Mouse (Mus musculus): ENCODE measurements at regions not wholly inside any gene's neighbourhood (a gene's known extent, or its start where the extent isn't known, plus 50 kb on each side); places are given as distances from the start of the nearest gene placed in this dataset.
A peak's percentile ranks its signal among the peaks of the same experiment; 100 is the strongest.

DNA sequence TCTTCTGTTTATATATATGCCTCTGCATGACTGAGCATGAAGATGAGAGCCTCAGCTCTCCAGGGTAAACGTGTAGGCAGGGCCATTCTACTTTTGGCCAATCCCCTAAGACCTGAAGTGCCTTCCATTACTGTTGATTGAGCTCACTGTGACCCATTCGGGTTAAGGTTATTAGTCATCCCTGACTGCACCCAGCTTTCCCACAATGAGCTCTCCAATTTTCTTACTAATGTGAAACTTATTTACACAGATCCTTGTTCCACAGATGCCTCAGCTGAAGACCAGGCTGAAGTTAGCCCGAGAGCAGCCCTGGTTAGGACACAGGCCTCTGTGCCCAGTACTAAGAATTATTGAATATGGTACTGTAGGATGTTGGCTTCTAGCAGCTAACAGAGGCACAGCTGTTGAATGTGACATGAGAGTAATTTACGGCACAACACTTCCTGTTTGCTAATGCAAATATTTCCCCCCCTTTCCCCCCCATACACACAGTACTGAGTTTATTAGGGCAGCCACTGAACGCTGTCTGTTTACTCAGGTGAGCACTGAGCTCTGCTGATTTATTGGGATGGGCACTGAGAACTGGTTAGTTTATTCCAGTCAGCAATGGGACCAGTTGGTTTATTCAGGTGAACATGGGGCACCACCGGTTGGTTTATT is 141.2 kb upstream of the Dcn start:
- Histone ChIP-seq H3K27me3 (ENCODE audit: control insufficient read depth, insufficient read depth, low read length) (no peaks in the 10 kb centered on the region), H3K9ac (ENCODE audit: low read length) (no peak overlapping the region), H3K4me3 (ENCODE audit: low read depth, low read length) (no peak overlapping the region), H3K36me3 (ENCODE audit: control insufficient read depth, insufficient read depth, low read length) (no peaks in the 10 kb centered on the region), H3K4me2 (no peak overlapping the region), H3K4me1 (ENCODE audit: control insufficient read depth, insufficient read depth, low read length) (no peaks in the 10 kb centered on the region), H3K9me3 (ENCODE audit: control insufficient read depth, low read length) (no peaks in the 10 kb centered on the region), H3K27ac (ENCODE audit: low read depth, low read length) (no peak overlapping the region)
- DNase-seq (ENCODE audit: low spot score, missing footprints) (no peak), ATAC-seq (ENCODE audit: low FRiP score) (peak; percentile 73; the same call in 1 of the 2 replicates)
- WGBS = 61% methylated on average over 6 of the region's 6 CpGs

DNA sequence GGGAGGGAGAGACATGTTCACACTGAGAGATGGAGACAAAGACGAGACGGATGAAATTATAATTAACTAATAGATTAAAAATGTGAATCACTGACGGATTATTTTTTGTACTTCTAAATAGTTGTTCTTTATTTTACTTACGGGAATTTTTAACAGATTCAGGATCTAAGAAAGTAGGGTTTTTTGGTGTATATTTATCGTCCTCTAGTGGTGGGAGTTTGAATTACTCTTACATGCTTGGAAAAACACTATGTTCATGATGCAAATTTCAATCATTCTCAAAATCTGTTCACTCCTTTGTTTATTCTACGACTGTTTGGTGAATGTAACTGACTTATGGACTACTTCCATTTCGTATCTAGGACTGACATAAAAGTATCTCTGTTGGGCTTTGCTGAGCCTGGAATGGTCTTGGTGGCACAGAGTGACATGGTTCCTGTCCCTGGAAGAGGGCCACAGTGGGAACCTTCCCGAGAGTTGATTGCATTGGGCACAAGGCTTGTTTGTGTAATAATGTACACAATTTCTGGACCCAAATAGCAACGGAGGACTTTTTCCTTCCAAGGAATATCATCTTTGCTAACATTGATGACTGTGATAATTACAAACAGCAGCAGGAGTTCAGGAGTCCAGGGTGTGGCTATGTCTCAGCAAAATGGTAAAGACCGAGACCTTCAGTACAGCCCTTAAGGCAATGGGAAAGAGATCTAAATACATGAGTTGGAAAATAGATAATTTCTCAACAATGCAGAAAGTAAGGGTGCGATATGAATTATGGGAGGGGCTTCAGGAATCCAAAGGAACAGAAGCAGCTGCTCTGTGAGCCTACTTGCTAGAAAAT is 139.3 kb upstream of the Dcn start:
- no peak overlapping the region for H3K4me3 ChIP-seq (ENCODE audit: low read depth, low read length)
- H3K36me3 ChIP-seq (ENCODE audit: control insufficient read depth, insufficient read depth, low read length) = no peaks in the 10 kb centered on the region
- no peaks in the 10 kb centered on the region for H3K4me1 ChIP-seq (ENCODE audit: control insufficient read depth, insufficient read depth, low read length)
- no peak overlapping the region for H3K27ac ChIP-seq (ENCODE audit: low read depth, low read length)
- no peaks in the 10 kb centered on the region for H3K27me3 ChIP-seq (ENCODE audit: control insufficient read depth, insufficient read depth, low read length)
- ATAC-seq (ENCODE audit: low FRiP score) (no peak), DNase-seq (ENCODE audit: low spot score, missing footprints) (no peak)
- no peaks in the 10 kb centered on the region for H3K9me3 ChIP-seq (ENCODE audit: control insufficient read depth, low read length)
- H3K9ac ChIP-seq (ENCODE audit: low read length) = no peak overlapping the region
- no peak overlapping the region for H3K4me2 ChIP-seq
- 46% methylated on average over 11 of the region's 11 CpGs for WGBS

DNA sequence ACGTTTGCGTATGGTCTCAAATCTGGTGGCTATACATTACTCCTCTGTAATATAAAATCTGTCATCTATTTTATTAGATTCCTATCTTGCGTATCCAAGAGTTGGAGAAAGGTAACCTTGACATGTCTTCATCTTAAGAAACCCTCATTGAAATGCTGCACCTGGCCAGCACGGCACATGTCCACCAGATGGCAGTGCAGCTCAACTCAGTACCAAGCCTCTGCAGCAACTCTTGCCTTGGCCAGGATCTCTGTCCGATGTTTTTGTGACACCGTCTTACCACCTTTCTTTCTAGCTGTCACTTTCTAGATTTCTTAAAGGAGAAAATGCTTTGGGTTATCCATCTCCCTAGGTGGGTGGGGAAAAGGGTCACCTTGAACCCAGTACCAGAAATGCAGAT is 134.1 kb upstream of the Dcn start:
- H3K4me3 ChIP-seq (ENCODE audit: low read depth, low read length) = no peak overlapping the region
- no peaks in the 10 kb centered on the region for H3K36me3 ChIP-seq (ENCODE audit: control insufficient read depth, insufficient read depth, low read length)
- H3K27ac ChIP-seq (ENCODE audit: low read depth, low read length) = no peak overlapping the region
- no peaks in the 10 kb centered on the region for H3K27me3 ChIP-seq (ENCODE audit: control insufficient read depth, insufficient read depth, low read length)
- 39% methylated on average over 6 of the region's 6 CpGs for WGBS
- ATAC-seq (ENCODE audit: low FRiP score) (peak; percentile 72; the same call in 1 of the 2 replicates), DNase-seq (ENCODE audit: low spot score, missing footprints) (peak; percentile 96)
- H3K4me2 ChIP-seq = no peak overlapping the region
- no peaks in the 10 kb centered on the region for H3K9me3 ChIP-seq (ENCODE audit: control insufficient read depth, low read length)
- no peaks in the 10 kb centered on the region for H3K4me1 ChIP-seq (ENCODE audit: control insufficient read depth, insufficient read depth, low read length)
- no peak overlapping the region for H3K9ac ChIP-seq (ENCODE audit: low read length)

DNA sequence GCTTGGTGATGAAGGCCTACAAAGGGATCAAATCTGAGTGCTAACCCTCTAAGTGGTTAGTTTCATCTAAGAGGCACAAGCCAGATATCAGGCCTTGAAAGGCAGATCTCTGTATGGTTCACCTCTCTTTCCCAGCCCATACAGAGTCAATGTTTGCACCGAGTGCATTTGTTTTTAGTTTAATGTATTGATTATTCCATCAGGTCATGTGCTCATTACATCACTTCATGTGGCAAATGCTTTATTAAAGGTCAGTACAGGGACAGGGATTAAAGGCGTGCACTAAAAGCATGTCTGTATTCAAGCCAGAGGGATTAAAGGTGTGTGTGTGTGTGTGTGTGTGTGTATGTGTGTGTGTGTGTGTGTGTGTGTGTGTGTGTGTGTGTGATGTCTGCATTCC is 132.5 kb upstream of the Dcn start:
- no peak overlapping the region for H3K4me3 ChIP-seq (ENCODE audit: low read depth, low read length)
- H3K36me3 ChIP-seq (ENCODE audit: control insufficient read depth, insufficient read depth, low read length) = no peaks in the 10 kb centered on the region
- no peak overlapping the region for H3K27ac ChIP-seq (ENCODE audit: low read depth, low read length)
- ATAC-seq (ENCODE audit: low FRiP score) = no peak
- no peaks in the 10 kb centered on the region for H3K9me3 ChIP-seq (ENCODE audit: control insufficient read depth, low read length)
- H3K4me2 ChIP-seq = no peak overlapping the region
- no peaks in the 10 kb centered on the region for H3K4me1 ChIP-seq (ENCODE audit: control insufficient read depth, insufficient read depth, low read length)
- no peaks in the 10 kb centered on the region for H3K27me3 ChIP-seq (ENCODE audit: control insufficient read depth, insufficient read depth, low read length)
- H3K9ac ChIP-seq (ENCODE audit: low read length) = no peak overlapping the region
- WGBS = 83% methylated on average over 2 of the region's 2 CpGs
- DNase-seq (ENCODE audit: low spot score, missing footprints) = no peak

DNA sequence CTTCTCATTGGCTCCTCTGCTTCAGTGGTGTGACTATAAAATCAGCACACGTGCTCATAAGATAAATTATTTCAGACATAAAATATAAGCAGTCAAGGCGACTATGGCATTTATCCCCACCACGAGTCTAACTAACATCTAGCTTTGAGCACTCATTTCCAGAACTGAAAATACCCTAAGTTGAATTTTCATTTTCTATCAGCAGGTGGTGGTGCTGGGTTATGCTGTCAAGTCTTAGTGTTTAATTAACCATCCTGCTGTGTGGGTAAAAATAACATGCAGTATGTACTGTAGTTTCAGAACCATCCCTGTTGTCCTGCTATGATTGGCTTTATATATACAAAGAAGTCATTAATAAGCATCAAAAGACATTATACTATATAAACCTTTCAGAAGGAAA is 110.8 kb upstream of the Dcn start:
- Histone ChIP-seq H3K4me3 (ENCODE audit: low read depth, low read length) (no peak overlapping the region), H3K9ac (ENCODE audit: low read length) (no peak overlapping the region), H3K4me1 (ENCODE audit: control insufficient read depth, insufficient read depth, low read length) (no peaks in the 10 kb centered on the region), H3K27ac (ENCODE audit: low read depth, low read length) (no peak overlapping the region), H3K4me2 (no peak overlapping the region), H3K27me3 (ENCODE audit: control insufficient read depth, insufficient read depth, low read length) (no peaks in the 10 kb centered on the region), H3K9me3 (ENCODE audit: control insufficient read depth, low read length) (no peaks in the 10 kb centered on the region), H3K36me3 (ENCODE audit: control insufficient read depth, insufficient read depth, low read length) (no peaks in the 10 kb centered on the region)
- WGBS = 89% methylated on average over 3 of the region's 3 CpGs
- ATAC-seq (ENCODE audit: low FRiP score) (no peak), DNase-seq (ENCODE audit: low spot score, missing footprints) (no peak)

DNA sequence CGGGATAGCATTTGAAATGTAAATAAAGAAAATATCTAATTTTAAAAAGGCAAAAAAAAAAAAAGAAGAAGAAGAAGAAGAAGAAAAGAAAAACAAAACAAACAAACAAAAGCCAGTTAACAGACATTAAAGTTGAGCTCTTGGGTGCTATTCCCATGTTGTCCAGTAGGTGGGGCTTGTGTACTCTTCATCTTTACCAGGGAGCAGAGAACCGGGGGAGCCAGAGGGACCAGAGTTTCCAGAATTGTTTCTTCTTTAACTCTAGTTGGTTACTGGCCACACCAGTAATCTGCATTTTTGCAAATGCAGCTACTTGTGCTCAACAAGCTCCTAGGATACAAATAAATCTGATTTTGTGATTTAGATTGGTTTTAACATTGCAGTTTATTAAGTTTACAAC is 103.6 kb upstream of the Dcn start:
- 10% methylated on average over 2 of the region's 2 CpGs for WGBS
- H3K4me1 ChIP-seq (ENCODE audit: control insufficient read depth, insufficient read depth, low read length) = no peaks in the 10 kb centered on the region
- H3K9ac ChIP-seq (ENCODE audit: low read length) = no peak overlapping the region
- H3K4me3 ChIP-seq (ENCODE audit: low read depth, low read length) = no peak overlapping the region
- H3K36me3 ChIP-seq (ENCODE audit: control insufficient read depth, insufficient read depth, low read length) = no peaks in the 10 kb centered on the region
- peak; percentile 92 for DNase-seq (ENCODE audit: low spot score, missing footprints)
- no peaks in the 10 kb centered on the region for H3K9me3 ChIP-seq (ENCODE audit: control insufficient read depth, low read length)
- no peak overlapping the region for H3K4me2 ChIP-seq
- H3K27me3 ChIP-seq (ENCODE audit: control insufficient read depth, insufficient read depth, low read length) = no peaks in the 10 kb centered on the region
- no peak overlapping the region for H3K27ac ChIP-seq (ENCODE audit: low read depth, low read length)
- peak; percentile 65; the same call in 1 of the 2 replicates for ATAC-seq (ENCODE audit: low FRiP score)

DNA sequence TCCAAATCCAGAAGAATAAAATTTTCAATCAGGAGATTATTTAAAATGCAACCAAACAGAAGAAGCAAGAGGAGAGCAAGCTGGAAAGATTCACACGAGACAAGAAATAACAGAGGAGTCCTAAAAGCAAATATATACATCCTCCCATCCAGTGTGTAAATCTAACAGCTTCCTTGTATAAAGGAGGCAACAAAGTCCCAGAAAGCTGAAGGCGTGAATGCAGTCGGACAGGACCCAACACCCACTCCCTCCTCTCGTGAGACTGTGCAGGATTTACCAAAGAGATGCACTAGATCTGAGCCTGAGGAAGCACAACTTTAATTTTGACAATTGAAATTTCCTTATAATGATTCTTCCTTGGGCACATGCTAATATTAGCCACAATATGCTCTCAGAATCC is 103.0 kb upstream of the Dcn start:
- Histone ChIP-seq H3K27ac (ENCODE audit: low read depth, low read length) (no peak overlapping the region), H3K4me3 (ENCODE audit: low read depth, low read length) (no peak overlapping the region), H3K9me3 (ENCODE audit: control insufficient read depth, low read length) (no peaks in the 10 kb centered on the region), H3K9ac (ENCODE audit: low read length) (no peak overlapping the region), H3K4me2 (no peak overlapping the region), H3K4me1 (ENCODE audit: control insufficient read depth, insufficient read depth, low read length) (no peaks in the 10 kb centered on the region), H3K36me3 (ENCODE audit: control insufficient read depth, insufficient read depth, low read length) (no peaks in the 10 kb centered on the region), H3K27me3 (ENCODE audit: control insufficient read depth, insufficient read depth, low read length) (no peaks in the 10 kb centered on the region)
- WGBS = 64% methylated on average over 4 of the region's 4 CpGs
- ATAC-seq (ENCODE audit: low FRiP score) (no peak), DNase-seq (ENCODE audit: low spot score, missing footprints) (no peak)

DNA sequence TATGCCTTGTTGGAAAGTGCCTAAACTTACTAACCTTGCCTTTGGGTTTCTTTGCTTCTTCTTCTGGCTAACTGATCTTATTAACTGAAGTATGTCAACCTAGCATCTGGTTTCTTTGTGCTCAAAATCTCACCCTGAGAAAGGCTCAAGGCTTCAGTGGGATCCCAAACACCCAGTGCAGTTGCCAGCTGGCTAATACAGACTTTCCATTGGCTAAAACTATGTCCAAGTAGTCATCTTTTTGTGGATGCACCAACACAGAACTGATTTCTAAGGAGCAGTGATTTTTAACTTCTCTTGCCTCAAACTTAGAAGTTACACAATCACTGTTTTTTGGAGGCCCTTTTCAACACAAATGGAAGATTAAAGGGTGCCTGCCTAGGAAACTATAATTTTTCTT is 97.8 kb upstream of the Dcn start:
- DNase-seq (ENCODE audit: low spot score, missing footprints) (no peak), ATAC-seq (ENCODE audit: low FRiP score) (no peak)
- no peak overlapping the region for H3K27ac ChIP-seq (ENCODE audit: low read depth, low read length)
- H3K4me1 ChIP-seq (ENCODE audit: control insufficient read depth, insufficient read depth, low read length) = no peaks in the 10 kb centered on the region
- H3K4me3 ChIP-seq (ENCODE audit: low read depth, low read length) = no peak overlapping the region
- no peaks in the 10 kb centered on the region for H3K27me3 ChIP-seq (ENCODE audit: control insufficient read depth, insufficient read depth, low read length)
- no peaks in the 10 kb centered on the region for H3K9me3 ChIP-seq (ENCODE audit: control insufficient read depth, low read length)
- no peak overlapping the region for H3K9ac ChIP-seq (ENCODE audit: low read length)
- H3K36me3 ChIP-seq (ENCODE audit: control insufficient read depth, insufficient read depth, low read length) = no peaks in the 10 kb centered on the region
- no peak overlapping the region for H3K4me2 ChIP-seq

DNA sequence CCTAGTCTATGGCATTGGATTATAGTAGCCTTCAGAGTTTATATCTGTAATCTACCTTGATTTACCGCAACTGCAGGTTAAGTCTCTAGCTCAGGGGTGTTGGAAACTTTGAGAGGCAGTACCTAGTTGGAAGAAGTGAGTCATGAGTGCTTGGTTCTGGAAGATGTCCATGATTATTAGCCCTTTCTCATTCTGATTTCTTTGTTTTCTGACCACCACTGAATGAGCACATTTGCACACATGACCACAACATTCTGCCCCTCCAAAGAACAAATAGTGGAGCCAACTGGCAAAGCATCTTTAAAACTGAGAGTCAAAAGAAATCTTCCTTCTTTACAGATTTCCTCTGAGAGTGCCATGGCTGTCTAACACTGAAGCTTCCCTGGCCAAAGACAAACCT is 95.5 kb upstream of the Dcn start:
- Histone ChIP-seq H3K4me2 (no peak overlapping the region), H3K9ac (ENCODE audit: low read length) (no peak overlapping the region)

More for the DNA sequence above, 95.5 kb upstream of the Dcn start:
- Histone ChIP-seq H3K27ac (ENCODE audit: low read depth, low read length) (no peak overlapping the region), H3K4me1 (ENCODE audit: control insufficient read depth, insufficient read depth, low read length) (no peaks in the 10 kb centered on the region), H3K4me3 (ENCODE audit: low read depth, low read length) (no peak overlapping the region), H3K27me3 (ENCODE audit: control insufficient read depth, insufficient read depth, low read length) (no peaks in the 10 kb centered on the region), H3K36me3 (ENCODE audit: control insufficient read depth, insufficient read depth, low read length) (no peaks in the 10 kb centered on the region), H3K9me3 (ENCODE audit: control insufficient read depth, low read length) (no peaks in the 10 kb centered on the region)
- WGBS = 89% methylated on average over 1 of the region's 1 CpGs
- DNase-seq (ENCODE audit: low spot score, missing footprints) (no peak), ATAC-seq (ENCODE audit: low FRiP score) (no peak)
